Mouse (Mus musculus) naive thymus-derived CD4-positive, alpha-beta T cell, adult 2 months (primary cell): Measurements from ENCODE around the gene Fcgr1.
A peak's percentile ranks its signal among the peaks of the same experiment; 100 is the strongest.
"Not testable (repeated sequence)": the region's sequence is repeated elsewhere in the genome, so short reads cannot be mapped to it uniquely, and the experiment has no call there.

Source experiments
- DNase-seq: peaks from one replicate; pipeline ENCODE4 v3.0.0-alpha.2; 2011; ENCODE audit warnings: low read depth

Gene Fcgr1

DNA sequence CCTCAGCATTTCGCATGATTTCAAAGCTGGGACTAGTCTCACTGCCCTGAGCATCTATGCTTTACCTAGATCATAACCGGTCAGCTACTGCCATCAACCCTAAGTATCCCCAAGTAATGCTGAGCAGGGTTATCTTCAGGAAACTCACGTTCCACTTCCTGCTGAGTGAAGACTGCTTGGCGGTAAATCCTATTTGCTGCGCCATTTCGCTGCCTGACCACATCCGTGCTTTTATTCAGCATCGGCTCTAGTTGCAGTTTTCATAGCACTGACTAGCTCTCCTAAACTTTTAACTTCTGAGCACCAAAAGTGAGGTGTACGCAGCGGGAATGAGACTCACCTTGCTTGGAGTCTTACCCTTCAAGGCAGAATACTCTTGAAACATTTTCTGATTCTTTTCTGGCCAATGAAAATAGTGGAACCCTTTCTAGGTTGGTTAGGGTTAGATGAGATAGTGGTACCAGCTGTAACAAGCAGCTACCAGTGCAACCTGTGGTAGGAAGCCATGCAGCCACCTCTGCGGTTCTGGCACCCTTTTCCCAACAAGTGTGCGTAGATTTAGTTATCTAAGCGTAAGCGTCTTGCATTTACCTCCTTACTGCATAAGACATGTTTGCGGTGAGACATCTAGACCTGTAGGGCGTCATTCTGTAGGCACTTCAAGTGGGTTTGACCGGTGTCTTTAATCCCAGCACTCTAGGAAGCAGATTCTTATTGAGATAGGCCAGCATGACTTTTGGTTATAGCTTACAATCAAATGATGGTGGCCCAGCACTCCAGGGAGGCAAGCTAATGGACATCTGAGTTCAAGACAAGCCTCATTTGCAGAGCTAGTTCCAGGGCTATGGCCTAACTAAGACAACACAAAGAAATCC, 19.9 kb downstream of the Fcgr1 start:
- peak; percentile 82 for DNase-seq

DNA sequence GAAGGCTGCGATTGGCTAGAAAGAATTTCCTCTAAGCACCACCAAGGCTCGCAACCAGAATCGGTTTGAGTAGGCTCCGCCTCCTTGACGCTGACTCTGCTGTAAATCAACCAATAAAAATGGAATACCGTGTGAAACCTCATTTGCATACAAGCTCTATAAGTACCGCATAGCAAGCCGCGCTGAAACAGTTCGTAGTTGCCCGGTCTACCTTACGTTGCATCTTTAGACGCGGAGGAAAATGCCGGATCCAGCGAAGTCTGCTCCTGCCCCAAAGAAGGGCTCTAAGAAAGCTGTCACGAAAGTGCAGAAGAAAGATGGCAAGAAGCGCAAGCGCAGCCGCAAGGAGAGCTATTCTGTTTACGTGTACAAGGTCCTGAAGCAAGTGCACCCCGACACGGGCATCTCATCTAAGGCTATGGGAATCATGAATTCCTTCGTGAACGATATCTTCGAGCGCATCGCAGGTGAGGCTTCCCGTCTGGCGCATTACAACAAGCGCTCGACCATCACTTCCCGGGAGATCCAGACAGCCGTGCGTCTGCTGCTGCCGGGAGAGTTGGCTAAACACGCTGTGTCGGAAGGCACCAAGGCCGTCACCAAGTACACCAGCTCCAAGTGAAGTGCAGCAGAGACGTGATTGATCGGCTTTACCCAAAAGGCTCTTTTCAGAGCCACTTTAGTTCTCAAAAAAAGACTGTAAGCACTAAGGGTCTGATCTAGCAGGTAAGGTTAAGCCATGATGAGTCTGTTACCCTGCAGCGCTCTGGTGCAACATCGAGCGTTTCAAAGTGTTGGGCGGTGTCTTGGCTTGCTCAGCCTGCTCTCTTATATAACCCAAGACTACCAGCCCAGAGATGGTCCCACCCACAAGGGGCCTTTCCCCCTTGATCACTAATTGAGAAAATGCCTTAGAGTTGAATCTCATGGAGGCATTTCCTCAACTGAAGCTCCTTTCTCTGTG, 24.0 kb downstream of the Fcgr1 start, which contains the start of gene Hist2h2bb:
TSS of gene Hist2h2bb (plus strand) at position 242 of the 964 bp plus-strand sequence.
- peak; percentile 98 for DNase-seq

DNA sequence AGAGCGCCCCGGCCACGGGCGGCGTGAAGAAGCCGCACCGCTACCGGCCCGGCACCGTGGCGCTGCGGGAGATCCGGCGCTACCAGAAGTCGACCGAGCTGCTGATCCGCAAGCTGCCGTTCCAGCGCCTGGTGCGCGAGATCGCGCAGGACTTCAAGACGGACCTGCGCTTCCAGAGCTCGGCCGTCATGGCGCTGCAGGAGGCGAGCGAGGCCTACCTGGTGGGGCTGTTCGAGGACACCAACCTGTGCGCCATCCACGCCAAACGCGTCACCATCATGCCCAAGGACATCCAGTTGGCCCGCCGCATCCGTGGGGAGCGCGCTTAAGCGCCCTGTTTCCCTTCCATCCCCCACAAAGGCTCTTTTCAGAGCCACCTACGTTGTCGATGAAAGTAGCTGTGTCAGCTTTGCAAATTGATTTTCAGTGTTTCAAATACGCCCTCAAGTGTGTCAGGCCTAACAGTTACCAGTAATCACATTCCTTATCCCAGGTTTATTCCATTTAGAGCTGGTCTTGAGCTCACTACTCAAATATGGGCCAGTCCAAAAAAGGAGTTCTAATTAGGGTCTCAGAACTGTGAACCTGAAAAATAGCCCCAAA, 24.9 kb downstream of the Fcgr1 start:
- DNase-seq, result not testable (repeated sequence)

DNA sequence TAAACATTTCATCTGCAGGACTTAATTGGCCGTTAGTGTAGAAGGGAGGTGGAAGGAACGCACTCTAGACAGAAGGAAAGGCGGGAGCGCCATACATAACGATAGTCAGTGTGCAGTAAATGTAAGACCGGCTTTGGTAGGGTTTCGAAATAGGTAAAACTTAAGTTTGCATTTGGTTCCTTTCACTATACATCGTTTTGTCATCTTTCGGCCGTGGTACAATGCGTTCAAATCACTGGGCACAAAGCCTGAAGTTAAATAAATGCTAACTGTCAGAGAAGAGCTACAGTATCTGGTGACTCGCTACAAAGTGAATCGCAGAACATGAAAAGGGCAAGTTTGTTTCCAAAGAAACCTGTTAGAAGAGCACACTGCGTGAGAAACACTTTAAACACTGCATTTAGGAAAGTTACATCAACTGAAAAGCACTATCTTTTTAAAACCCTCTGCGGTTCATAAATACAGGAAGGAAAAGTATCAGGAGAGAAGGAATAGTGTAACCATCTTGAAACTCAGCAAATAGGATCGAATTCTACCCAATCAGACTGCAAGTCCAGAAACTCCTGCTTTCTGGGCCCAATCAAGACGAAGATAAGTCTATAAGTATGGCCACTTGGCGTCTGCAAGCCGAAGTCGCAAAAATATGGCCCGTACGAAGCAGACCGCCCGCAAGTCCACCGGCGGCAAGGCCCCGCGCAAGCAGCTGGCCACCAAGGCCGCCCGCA, 25.6 kb downstream of the Fcgr1 start, which contains the start of gene Hist2h3b:
TSS of gene Hist2h3b (plus strand) at position 604 of the 725 bp plus-strand sequence.
- peak; percentile 81 for DNase-seq

DNA sequence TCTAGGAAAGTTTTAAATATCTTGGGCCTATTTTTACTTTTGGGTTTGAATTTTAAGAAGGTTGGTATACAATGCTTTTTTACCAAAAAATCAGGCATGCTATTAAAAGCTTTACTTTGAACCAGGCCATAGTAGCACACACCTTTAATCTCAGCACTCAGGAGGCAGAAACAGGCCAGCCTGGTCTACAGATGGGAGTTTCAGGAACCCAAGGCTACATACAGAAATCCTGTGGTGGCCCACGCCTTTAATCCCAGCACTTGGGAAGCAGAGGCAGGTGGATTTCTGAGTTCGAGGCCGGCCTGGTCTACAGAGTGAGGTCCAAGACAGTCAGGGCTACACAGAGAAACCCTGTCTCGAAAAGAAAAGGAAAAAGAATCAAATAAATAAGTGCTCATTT, 26.2 kb downstream of the Fcgr1 start:
- no peak for DNase-seq

DNA sequence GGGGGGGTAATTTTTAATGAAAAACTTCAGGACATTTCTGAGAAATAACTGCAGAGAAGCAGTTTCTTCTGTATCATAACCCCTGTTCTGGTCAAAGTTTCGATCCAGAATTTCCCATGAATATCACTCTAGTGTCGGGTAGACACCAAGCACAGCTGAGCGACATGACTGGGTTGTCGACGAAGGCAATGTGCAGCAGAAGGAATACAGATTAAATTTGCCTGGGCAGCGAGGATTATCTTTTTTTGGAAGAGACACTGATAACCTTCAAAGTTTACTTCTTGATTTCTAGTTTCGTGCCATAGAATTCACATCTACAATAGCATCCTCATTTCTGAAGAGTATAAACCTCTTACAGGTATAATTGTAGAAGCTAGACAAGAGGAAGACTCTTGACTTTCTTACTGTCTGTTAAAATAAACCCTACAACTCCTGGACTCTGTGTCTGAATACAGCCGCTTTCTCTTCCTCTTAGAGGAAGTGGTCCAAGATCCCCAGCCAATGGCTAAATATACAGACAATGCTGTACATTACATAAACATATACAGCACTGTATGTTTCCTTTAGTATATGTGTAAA, 27.5 kb downstream of the Fcgr1 start:
- no peak for DNase-seq

DNA sequence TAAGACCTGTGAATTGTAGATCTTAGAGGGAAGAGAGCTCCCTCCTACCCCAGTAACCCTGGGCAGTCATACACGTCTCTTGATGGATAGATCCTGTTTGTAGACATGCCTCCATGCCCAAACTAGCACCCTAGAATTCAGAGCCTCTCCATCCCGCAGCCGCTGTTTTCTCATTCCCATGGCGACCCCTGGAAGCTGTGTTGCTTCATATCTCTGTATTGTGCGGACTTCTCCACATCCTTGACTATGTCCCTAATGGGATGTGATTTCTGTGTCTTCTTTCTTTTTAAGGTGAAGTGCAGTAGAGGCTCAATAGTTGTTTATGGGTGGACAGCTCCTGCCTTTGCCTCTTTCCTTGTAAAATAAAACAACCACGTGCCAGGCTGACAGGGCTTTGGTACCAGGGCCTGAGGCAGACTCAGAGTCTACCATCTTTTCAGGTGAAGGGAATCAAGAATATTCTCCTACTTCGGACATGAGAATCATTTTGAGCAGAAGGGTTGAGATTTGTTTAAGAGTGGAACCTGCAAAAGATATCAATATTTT, 29.3 kb downstream of the Fcgr1 start:
- DNase-seq, result peak; percentile 39

DNA sequence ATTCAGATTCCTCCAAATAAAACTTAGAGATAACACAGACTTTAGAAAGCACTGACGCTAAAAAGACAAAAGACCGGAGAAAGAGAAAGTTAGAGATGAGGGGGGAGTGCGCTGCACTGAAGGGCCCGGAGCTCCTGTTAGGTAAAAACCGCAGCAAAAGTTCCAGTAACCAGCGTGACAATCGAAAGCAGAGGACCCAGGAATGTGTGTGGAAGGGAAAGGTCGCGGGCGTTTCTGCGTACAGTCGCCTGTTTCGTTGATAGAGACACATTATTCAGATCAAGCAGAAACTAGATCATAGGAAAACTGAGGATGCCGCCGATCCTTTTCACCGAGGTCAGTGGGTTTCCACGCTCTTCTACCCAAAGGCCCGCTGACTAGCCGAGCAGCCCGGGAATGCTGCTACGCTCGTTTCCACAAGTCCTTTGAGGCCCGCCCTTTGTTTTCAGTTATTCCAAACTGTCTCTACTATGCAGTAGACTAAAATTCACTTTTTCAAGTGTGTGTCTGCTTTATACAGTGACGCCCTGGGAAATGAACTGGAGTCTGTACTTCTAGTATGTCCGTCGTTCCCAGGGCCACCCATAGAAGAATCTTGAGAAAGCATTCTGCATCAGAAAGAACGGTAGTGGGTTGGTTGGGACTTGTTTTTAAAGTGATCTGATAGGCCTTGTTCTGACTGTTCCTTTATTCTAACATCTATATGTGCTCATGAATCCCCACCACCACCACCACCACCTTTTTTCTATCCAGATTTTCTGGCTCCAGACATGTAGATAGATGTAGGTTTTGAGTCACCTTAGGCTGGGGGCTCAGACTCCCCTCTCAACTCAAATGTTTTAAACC, 30.0 kb downstream of the Fcgr1 start:
- DNase-seq, result no peak

DNA sequence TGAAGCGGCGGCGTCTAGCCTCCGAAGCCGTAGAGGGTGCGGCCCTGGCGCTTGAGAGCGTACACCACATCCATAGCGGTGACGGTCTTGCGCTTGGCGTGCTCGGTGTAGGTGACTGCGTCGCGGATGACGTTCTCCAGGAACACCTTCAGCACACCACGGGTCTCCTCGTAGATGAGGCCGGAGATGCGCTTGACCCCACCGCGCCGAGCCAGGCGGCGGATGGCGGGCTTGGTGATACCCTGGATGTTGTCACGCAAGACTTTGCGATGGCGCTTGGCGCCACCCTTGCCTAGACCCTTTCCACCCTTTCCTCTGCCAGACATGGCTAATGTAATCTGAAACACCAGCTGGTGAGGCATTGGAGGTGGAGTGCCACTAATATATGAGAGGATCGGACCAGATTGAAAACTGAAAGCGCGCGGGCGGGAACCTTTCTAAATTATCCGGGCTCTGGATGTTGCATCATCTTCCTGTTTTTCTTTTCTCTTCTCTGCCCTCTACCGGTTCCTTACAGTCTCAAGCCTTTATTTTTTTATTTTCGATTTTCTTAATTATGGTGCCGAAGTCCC, 30.7 kb downstream of the Fcgr1 start, which contains the start of gene Hist2h4:
TSS of gene Hist2h4 (minus strand) at position 333 of the 572 bp plus-strand sequence.
- peak; percentile 97 for DNase-seq

DNA sequence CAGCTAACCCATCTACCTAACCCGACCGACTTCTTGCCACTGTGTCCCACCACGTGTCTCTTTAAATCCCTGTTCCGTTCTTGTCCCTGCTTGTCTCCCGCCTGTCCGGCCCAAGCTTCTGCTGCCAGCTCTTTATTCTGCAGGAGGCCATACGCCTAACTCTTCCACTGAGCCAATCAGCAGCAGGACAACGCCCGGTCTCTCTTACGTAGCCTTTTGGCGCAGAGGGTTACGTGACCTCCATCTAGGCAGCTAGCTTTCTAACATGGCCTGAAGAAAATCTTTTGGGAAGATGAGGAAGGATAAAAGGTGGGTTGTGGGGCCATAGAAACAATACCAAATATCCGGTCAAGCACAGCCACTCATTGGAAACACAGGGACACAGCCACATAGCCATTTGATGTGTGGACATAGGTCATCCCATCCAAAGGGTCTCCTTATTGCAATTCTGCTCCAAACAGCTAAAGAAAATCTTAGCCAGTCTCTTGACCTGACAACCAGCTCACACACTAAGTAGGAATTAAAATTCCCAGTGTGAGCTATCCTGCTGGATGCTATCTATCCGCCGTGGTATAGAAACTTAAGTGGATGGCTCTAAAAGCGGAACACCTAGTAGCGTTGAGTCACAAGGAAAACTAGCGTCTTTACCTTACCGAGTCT, 31.4 kb downstream of the Fcgr1 start:
- DNase-seq, result peak; percentile 83

DNA sequence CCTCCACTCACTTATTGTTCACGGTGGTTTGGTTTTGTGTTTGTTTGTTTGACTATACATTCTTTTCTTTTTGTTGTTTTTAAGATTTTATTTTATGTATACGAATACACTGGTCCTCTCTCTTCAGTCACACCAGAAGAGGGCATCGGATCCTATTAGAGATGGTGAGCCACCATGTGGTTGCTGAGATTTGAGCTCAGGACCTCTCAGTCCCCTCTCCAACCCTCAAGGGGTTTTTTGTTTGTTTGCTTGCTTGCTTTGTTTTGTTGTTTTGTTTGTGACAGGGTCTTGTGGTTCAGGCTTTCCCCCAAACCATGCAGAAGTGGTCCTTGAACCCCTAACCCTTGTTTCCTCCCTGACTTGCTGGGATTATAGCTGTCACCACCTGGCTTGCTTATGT, 32.1 kb downstream of the Fcgr1 start:
- DNase-seq, result no peak

DNA sequence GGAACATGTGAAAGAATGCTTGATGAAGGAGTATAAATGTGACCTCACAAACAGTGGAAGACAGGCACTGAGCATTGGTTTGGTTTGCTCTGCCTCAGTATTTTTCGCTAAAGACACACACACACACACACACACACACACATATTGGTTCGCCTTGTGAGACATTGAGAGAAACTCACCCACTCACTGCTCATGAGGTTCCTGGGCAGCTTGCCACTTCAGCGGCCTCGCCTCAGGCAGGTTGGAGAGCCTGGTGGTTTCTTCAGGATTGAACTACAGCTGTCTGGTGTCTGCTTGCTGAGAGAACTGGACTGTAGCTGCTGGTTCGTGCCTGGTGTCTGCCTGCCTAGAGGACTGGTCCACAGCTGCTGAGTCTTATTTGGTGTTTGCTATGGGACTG, 33.5 kb downstream of the Fcgr1 start:
- DNase-seq, result no peak

DNA sequence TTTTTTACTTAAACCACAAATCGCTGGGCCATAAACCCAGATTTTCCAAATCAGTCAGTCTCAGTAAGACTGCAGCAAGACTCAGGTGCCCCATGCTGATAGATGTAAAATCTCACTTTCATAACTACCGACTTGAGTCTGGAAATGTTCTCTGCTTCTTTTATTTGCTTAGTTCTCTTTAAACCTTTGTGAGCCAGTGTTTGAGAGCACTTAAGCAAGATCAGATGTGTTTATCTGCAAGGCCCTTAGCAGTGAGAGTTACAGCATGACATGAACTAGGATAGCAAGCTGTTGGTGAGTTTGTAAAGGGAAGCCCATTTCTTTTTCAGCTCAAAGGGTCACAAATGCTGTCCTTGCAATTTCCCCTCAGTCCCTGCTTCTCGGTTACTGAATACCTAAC, 36.6 kb downstream of the Fcgr1 start:
- no peak for DNase-seq

DNA sequence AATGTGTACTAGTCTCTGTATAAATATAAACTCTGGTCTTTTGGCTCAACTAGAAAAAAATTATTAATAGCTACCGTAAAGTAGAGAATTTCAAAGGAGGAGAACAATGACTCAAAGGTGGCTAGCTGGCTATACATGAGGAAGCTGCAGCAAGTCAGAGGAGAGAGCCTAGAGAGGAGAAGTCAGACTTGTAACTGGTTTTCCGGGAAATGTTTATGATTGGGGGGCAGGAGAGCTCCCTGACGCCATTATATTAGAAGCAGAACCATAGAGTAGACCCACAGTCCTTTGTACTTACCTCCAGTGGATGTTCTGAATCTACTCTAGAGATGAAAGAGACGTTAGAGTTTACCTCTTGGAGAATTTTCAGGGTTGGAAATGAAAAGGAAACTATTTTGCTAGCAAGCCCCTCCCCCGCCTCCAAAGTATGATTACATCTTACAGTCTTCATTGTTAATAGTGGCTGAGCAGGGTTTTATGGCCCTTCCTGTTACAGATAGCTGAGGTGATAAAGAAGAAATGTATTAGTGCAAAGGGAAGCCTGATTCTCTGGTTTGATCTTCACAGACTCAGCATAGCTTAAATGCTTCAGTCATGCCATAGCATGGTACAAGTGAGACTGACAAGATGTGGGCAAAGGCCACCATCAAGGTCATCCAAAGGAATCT, 37.7 kb downstream of the Fcgr1 start:
- no peak for DNase-seq

DNA sequence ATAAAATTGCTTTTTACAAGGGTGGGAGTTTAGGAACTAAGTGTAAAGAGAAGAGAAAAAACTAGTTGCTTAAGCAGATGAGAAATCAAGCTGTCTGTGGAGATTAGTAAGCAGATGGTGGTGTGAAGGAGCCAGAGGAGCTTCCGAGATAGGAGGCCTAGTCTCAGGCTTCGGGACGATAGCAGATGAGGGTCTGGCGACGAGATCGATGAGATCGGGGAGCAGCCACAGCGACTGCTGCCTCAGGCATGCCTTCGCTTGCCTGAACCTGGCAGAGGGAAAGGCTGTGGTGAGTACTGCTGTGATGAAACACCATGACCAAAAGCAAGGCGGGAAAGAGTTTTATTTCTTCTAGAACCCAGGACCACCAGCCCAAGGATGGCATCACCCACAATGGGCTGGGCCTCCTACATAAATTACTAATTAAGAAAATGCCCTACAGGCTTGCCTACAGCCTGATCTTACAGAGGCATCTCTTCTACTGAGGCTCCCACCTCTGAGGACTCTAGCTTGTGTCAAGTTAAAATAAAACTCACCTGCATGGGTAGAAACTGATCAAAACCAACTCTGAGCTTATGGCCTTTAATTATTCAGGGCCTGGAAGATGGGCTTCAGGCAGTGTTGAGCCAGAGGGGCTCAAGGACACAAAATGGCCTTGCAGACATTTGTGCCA, 39.0 kb downstream of the Fcgr1 start:
- no peak for DNase-seq

DNA sequence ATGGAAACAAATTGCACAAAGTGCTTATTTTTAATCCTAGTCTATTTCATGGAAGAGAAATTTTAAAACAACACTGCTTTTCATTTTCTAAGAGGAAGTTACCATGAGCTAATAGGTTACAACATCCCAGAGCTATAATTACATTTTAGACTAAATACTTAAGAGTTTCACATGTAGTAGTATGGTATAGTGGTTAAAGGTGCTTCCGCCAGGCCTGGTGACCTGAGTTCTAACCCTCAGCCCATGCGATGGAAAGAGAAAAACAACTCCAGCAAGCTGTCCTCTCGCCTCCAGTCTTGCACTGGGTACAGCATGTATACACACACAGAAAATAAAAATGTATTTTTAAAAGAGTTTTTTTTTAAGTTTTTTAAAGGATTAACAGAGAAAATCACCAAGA, 42.0 kb downstream of the Fcgr1 start:
- DNase-seq, result no peak

DNA sequence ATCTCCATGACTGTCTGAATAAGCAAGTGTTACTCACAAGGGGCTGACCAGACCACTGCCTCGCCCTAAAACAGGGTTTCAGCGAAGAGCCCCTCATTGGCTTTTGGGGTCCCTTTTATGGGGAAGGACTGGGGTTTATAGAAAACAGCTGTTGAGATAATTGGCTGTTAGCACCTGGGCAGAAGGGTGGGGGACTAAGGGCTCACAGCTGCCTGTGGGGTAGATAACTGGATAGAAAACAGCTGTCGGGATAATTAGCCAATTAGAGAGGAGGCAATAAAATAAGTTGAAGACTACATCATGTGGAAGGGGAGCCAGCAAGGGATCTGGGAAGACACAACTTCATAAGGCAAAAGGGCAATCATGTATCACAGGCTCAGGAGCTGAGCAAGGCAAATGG, 42.9 kb downstream of the Fcgr1 start:
- no peak for DNase-seq

DNA sequence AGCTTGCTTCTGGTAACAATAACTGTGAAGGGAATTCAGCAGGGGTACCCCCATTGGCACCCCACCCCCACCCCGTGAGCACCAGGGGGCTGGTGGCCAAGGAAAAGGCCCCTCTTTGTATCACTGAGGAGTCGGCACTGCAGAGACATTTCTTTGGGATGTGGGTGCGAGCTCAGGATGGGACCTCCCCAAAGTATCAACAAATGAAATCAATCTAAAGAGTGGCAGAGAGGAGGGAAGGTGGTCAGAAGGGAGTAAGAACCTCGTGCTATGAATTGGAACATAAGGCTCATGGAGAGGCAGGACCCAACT, 44.8 kb downstream of the Fcgr1 start:
- DNase-seq, result no peak
